Mouse (Mus musculus): ENCODE results near the gene Tbx10.
"Not testable (repeated sequence)": the region's sequence is repeated elsewhere in the genome, so short reads cannot be mapped to it uniquely, and the experiment has no call there.

Gene Tbx10

DNA sequence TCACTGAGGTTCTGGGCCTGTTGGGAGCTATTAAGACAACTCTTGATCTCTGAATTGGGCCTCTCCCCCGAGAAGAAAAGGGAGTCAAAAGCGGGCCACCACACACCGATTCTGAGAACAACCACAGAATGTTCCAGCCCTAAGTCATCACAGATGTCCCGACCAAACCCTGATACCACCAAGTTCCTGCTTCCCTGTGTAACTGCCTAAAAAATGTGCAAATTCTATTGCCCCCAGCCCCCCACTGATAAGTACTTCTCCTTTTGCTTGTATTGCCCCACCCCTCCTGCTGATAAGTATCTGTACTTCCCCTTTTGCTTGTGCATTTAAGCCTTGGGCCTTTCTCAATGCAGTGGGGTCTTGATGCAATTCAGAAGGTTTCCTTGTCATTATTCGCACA lies 51.6 kb downstream of the Tbx10 start:
- DNase-seq (ENCODE audit: low spot score) = not testable (repeated sequence)

DNA sequence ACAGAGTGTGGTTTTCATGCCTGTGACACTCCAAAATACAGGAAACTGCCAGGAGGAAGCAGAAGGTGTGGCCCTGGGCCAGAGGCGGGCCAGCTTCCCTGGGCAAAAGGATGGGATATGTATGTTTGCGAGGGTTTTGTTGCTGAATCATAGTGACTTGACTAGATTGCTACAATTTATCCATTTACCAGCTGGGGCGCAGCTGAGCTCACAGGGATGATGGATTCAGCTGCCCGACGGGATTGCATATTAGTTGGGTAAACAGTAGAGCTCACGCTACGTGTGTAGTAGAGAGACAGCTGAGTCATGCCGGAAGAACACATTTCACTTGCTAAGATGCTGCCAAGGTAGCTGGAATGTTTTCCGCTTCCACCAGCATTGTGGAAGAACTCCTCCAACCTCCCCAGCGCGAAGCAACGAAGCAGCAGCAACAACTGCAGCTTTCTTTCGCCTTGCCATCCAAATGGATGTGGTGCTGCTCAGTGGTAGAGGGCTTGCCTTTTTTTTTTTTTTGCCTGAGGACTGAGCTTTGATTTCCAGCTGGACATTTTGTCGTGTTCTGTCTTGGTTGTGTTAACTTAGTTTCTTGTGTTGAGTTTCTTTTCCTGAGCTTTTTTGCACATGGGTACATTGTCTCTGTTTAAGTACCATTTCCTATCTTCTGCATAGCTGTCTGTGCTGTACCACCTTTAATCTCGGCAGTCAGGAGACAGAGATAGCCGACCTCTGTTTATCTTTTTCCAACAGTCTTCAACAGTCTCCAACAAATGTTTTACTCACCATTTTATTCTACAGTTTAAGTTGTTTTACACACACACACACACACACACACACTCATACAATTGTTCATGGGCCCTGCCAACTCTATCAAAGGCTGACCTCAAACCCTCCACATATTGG lies 53.7 kb downstream of the Tbx10 start, which contains the start of gene Gstp2:
Gene Gstp2, minus strand, starts transcription at position 58 of the 900 bp plus-strand sequence.
- peak; percentile 72 for DNase-seq (ENCODE audit: low spot score)

DNA sequence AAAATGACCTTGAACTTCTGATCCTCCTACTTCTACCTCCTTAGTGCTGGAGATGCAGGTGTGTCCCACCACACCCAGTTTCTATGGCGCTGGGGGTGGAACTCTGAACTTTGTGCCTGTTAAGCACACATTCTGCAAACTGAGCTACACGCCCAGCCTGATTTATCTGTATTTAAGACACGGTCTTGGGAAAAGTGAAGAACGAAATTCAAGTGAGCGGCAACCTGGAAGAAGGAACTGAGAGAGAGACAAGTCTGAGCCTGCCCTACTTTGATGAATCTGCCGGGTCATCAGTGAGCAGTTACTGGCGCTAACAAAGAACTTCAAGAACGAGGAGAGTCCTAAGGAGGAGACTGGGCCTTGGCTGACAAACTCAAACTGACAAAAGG lies 54.3 kb downstream of the Tbx10 start:
- peak; percentile 75 for DNase-seq (ENCODE audit: low spot score)

DNA sequence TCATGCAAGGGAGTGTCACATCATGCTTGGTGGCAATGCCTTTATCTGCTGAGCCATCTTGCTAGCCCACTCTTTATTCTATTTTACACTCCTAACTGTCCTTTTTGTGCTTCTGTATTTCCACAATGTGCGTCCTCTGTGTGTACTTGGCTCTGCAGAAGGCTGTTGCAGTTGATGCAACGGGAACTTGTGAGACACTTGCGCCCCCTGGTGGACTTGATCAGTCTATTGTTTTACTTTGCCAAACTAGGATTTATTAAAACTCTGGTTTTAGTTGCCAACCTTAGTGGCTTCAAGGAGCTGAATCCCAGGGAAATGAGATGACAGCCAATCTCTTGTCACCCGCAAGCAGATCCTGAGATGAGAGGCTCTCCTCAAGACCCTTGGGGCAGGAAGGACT lies 55.3 kb downstream of the Tbx10 start:
- peak; percentile 47 for DNase-seq (ENCODE audit: low spot score)

DNA sequence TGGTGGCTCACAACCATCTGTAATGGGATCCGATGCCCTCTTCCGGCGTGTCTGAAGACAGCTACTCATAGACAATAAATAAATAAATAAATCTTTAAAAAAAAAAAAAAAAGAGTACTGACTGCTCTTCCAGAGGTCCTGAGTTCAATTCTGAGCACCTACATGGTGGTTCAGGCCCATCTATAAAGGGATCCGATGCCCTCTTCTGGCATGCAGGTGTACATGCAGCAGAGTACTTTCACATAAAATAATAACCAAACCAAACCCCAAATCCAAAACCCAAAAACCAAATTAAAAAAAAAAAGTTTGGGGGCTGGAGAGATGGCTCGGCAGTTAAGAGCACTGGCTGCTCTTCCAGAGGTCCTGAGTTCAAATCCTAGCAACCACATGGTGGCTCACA lies 56.5 kb downstream of the Tbx10 start:
- not testable (repeated sequence) for DNase-seq (ENCODE audit: low spot score)
